Mouse (Mus musculus) limb, embryonic 12.5 days (tissue): ENCODE results near the gene Syngr4. TPM values are rescaled to one million over a fixed set of nuclear protein-coding genes. Genes with fewer than 3 reads are reported as not detected.

Experiments
- polyA plus RNA-seq: library from polyadenylated mRNA; unstranded; fragments of >200 nt; fragmentation: Nextera tagmentation; extraction: Ambion mirVana; gene quantifications from 2 replicates; pipeline ENCODE4 v1.2.1, GENCODE M21; 2016

Gene Syngr4
- polyA plus RNA-seq, 1 experiment from 2014 or later, result 0.65 TPM

Other genes with a start within 250 kb of the Syngr4 start
- gene Fut2, start 230.3 kb downstream of the Syngr4 start, polyA plus RNA-seq, result 0.15 TPM in 2 replicates
- 0.13 and 0.23 TPM in 2 replicates for gene Ntn5, start 212.7 kb downstream of the Syngr4 start, polyA plus RNA-seq
- 0.40 and 0.74 TPM in 2 replicates for gene Sec1, start 202.3 kb downstream of the Syngr4 start, polyA plus RNA-seq
- 8.8 and 12.6 TPM in 2 replicates for gene Car11, start 196.9 kb downstream of the Syngr4 start, polyA plus RNA-seq
- gene Dbp, start 191.6 kb downstream of the Syngr4 start, polyA plus RNA-seq, result 6.4 and 8.5 TPM in 2 replicates
- gene Rpl18, start 181.3 kb downstream of the Syngr4 start, polyA plus RNA-seq, result 990 and 1,038 TPM in 2 replicates
- gene Sphk2, start 178.7 kb downstream of the Syngr4 start, polyA plus RNA-seq, result 32.5 TPM in 2 replicates
- gene Fam83e, start 175.5 kb downstream of the Syngr4 start, polyA plus RNA-seq, result 1.0 and 1.3 TPM in 2 replicates
- gene Spaca4, start 170.9 kb downstream of the Syngr4 start, polyA plus RNA-seq, result not detected in 2 replicates
- gene Lmtk3, start 113.0 kb downstream of the Syngr4 start, polyA plus RNA-seq, result 3.4 and 4.9 TPM in 2 replicates
- 1.6 and 1.9 TPM in 2 replicates for gene Sult2b1, start 112.0 kb downstream of the Syngr4 start, polyA plus RNA-seq
- 171 and 175 TPM in 2 replicates for gene Cyth2, start 82.1 kb downstream of the Syngr4 start, polyA plus RNA-seq
- gene Kcnj14, start 71.9 kb downstream of the Syngr4 start, polyA plus RNA-seq, result 1.6 and 2.2 TPM in 2 replicates
- 75.4 and 78.0 TPM in 2 replicates for gene Grwd1, start 65.8 kb downstream of the Syngr4 start, polyA plus RNA-seq
- gene Kdelr1, start 23.9 kb downstream of the Syngr4 start, polyA plus RNA-seq, result 50.0 and 65.6 TPM in 2 replicates
- gene Grin2d, start 18.3 kb downstream of the Syngr4 start, polyA plus RNA-seq, result 0.35 and 0.37 TPM in 2 replicates
- gene Tmem143, start 227 bp upstream of the Syngr4 start, polyA plus RNA-seq, result 5.0 and 6.0 TPM in 2 replicates
- 58.4 and 59.0 TPM in 2 replicates for gene Emp3, start 24.7 kb upstream of the Syngr4 start, polyA plus RNA-seq
- gene Ccdc114, start 27.4 kb upstream of the Syngr4 start, polyA plus RNA-seq, result 4.3 and 5.2 TPM in 2 replicates
- 0.26 and 0.42 TPM in 2 replicates for gene Abcc6, start 133.6 kb upstream of the Syngr4 start, polyA plus RNA-seq
- 22.3 and 24.9 TPM in 2 replicates for gene Nomo1, start 137.0 kb upstream of the Syngr4 start, polyA plus RNA-seq
- 0.09 and 0.30 TPM in 2 replicates for gene Kcnj11, start 204.1 kb upstream of the Syngr4 start, polyA plus RNA-seq